Mouse (Mus musculus): ENCODE measurements at regions not wholly inside any gene's neighbourhood (a gene's known extent, or its start where the extent isn't known, plus 50 kb on each side); places are given as distances from the start of the nearest gene placed in this dataset.

DNA sequence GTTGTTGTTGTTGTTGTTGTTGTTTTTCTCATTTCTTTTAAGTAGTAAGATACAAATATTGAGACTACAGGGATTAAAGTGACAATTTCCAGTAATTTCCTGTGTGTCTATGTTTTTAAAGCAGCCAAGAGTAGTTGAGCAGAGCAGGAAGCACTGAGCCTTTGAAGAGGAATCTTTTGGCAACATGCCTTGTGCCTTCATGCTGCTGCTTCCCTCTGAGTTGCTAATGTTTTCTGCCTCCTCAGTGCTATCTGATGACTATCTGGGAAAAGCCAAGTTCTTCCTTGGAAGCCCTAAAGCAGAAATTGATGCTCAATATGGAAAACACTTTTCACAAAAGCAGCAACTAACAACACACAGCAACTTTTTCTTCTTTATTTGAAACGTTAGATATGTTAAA is 634.2 kb downstream of the Serpinb8 start:
- Histone ChIP-seq H3K27me3 (replicated peaks) (no peaks in the 10 kb centered on the region), H3K9me3 (replicated peaks; ENCODE audit: low read length) (peaks cover 11% of the 10 kb centered on the region), H3K4me2 (ENCODE audit: insufficient read depth, low read depth, poor library complexity, severe bottlenecking) (no peak overlapping the region), H3K4me3 (replicated peaks in 1 of 3; ENCODE audit: low read depth in 2 of 3, low read length in 2 of 3, poor library complexity in 1 of 3) (no peak overlapping the region), H3K27ac (ENCODE audit: insufficient read depth, low read depth) (no peak overlapping the region), H3K4me1 (ENCODE audit: control insufficient read depth in 1 of 2, insufficient read depth in 2 of 2) (no peaks in the 10 kb centered on the region), H3K9ac (ENCODE audit: insufficient read depth, low read depth) (no peak overlapping the region), H3K79me2 (replicated peaks; ENCODE audit: control insufficient read depth, extremely low read depth, insufficient read depth, poor library complexity, severe bottlenecking) (no peaks in the 10 kb centered on the region), H3K36me3 (replicated peaks in 1 of 2; ENCODE audit: control insufficient read depth in 1 of 2, insufficient read depth in 1 of 2, low read length in 1 of 2) (no peaks in the 10 kb centered on the region)
- in situ Hi-C loops (cut with MboI; ENCODE audit: low pct_ligation_motif_present, low pct_unique_long_range_greater_than_20kb, low sequenced_read_pairs) (no loop called here), dilution Hi-C loops (cut with MboI; ENCODE audit: extremely low pct_ligation_motif_present, extremely low pct_unique_long_range_greater_than_20kb, low sequenced_read_pairs) (no loop called here)
- no peak for DNase-seq (ENCODE audit: extremely low read depth)
- no peak for TF ChIP-seq CHD2 (IDR thresholded peaks at IDR 0.05; ENCODE audit: low read length)
- no peak for TF ChIP-seq NELFE (IDR thresholded peaks at IDR 0.05; ENCODE audit: low read depth, low read length)
- no peak for TF ChIP-seq RCOR1 (conservative IDR thresholded peaks at IDR 0.05; ENCODE audit: low read depth, low read length)
- no peak for TF ChIP-seq IRF4 (IDR thresholded peaks at IDR 0.05; ENCODE audit: low read depth, low read length)
- TF ChIP-seq MYC (IDR thresholded peaks at IDR 0.05; ENCODE audit: low read depth, low read length): no peak
- no peak for TF ChIP-seq JUN (IDR thresholded peaks at IDR 0.05; ENCODE audit: insufficient read depth, low read depth, low read length)
- no peak for TF ChIP-seq GABPA (IDR thresholded peaks at IDR 0.05; ENCODE audit: insufficient replicate concordance, low read depth, low read length)
- no peak for TF ChIP-seq ZKSCAN1 (IDR thresholded peaks at IDR 0.05; ENCODE audit: borderline replicate concordance, low read depth, low read length)
- TF ChIP-seq POLR2A (IDR thresholded peaks at IDR 0.05; ENCODE audit: low read depth, low read length): no peak
- no peak for TF ChIP-seq EP300 (IDR thresholded peaks at IDR 0.05; ENCODE audit: low read length)
- no peak for TF ChIP-seq ZMIZ1 (IDR thresholded peaks at IDR 0.05; ENCODE audit: low read depth, low read length)
- no peak for TF ChIP-seq CHD1 (IDR thresholded peaks at IDR 0.05; ENCODE audit: low read depth, low read length)

DNA sequence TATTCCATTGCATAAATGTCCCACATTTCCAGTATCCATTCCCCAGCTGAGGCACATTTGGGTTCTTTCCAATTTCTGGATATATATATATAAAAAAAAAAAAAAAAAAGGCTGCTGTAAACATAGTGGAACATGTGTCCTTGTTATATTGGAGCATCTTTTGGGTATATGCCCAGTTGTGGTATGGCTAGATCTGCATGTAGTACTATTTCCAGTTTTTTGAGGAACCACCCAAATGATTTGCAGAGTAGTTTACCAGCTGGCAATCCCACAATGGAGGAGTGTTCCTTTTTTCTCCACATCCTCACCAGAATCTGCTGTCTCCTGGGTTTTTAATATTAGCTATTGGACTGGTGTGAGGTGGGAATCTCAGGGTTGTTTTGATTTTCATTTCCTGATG is 650.3 kb downstream of the Serpinb8 start:
- Histone ChIP-seq H3K9ac (ENCODE audit: insufficient read depth, low read depth) (no peak overlapping the region), H3K27ac (ENCODE audit: insufficient read depth, low read depth) (no peak overlapping the region), H3K4me1 (ENCODE audit: control insufficient read depth in 1 of 2, insufficient read depth in 2 of 2) (no peaks in the 10 kb centered on the region), H3K27me3 (replicated peaks) (no peaks in the 10 kb centered on the region), H3K79me2 (replicated peaks; ENCODE audit: control insufficient read depth, extremely low read depth, insufficient read depth, poor library complexity, severe bottlenecking) (no peaks in the 10 kb centered on the region), H3K4me3 (replicated peaks in 1 of 3; ENCODE audit: low read depth in 2 of 3, low read length in 2 of 3, poor library complexity in 1 of 3) (no peak overlapping the region), H3K36me3 (replicated peaks in 1 of 2; ENCODE audit: control insufficient read depth in 1 of 2, insufficient read depth in 1 of 2, low read length in 1 of 2) (no peaks in the 10 kb centered on the region), H3K4me2 (ENCODE audit: insufficient read depth, low read depth, poor library complexity, severe bottlenecking) (no peak overlapping the region), H3K9me3 (replicated peaks; ENCODE audit: low read length) (peaks cover 16% of the 10 kb centered on the region)
- in situ Hi-C loops (cut with MboI; ENCODE audit: low pct_ligation_motif_present, low pct_unique_long_range_greater_than_20kb, low sequenced_read_pairs): no loop called here
- DNase-seq (ENCODE audit: extremely low read depth): no peak
- no peak for TF ChIP-seq JUND (conservative IDR thresholded peaks at IDR 0.05; ENCODE audit: low read depth, low read length)
- no peak for TF ChIP-seq POLR2AphosphoS2 (IDR thresholded peaks at IDR 0.05; ENCODE audit: low read depth, low read length)
- TF ChIP-seq EP300 (IDR thresholded peaks at IDR 0.05; ENCODE audit: low read length): no peak
- no peak for TF ChIP-seq MEF2A (IDR thresholded peaks at IDR 0.05; ENCODE audit: borderline replicate concordance, low read depth, low read length)
- no peak for TF ChIP-seq MYC (IDR thresholded peaks at IDR 0.05; ENCODE audit: low read depth, low read length)
- TF ChIP-seq CHD1 (IDR thresholded peaks at IDR 0.05; ENCODE audit: low read depth, low read length): no peak
- TF ChIP-seq NELFE (IDR thresholded peaks at IDR 0.05; ENCODE audit: low read depth, low read length): no peak
- TF ChIP-seq CHD2 (IDR thresholded peaks at IDR 0.05; ENCODE audit: low read length): no peak
- no peak for TF ChIP-seq KAT2A (IDR thresholded peaks at IDR 0.05; ENCODE audit: insufficient replicate concordance, low read length)
- no peak for TF ChIP-seq TCF12 (IDR thresholded peaks at IDR 0.05; ENCODE audit: low read depth, low read length)
- no peak for TF ChIP-seq UBTF (IDR thresholded peaks at IDR 0.05; ENCODE audit: low read depth, low read length)
- no peak for TF ChIP-seq SMC3 (IDR thresholded peaks at IDR 0.05; ENCODE audit: low read depth, low read length)
- TF ChIP-seq CTCF (conservative IDR thresholded peaks at IDR 0.05 in 1 of 2, IDR thresholded peaks at IDR 0.05 in 1 of 2; ENCODE audit: low read depth in 2 of 2, low read length in 2 of 2): no peak
- dilution Hi-C loops (cut with MboI; ENCODE audit: extremely low pct_ligation_motif_present, extremely low pct_unique_long_range_greater_than_20kb, low sequenced_read_pairs): no loop called here
